Mouse (Mus musculus) layer of hippocampus, adult 2 months (tissue): Measurements from ENCODE around the gene Arhgap28. TPM values are rescaled to one million over a fixed set of nuclear protein-coding genes. Genes with fewer than 3 reads are reported as not detected.
A peak's percentile ranks its signal among the peaks of the same experiment; 100 is the strongest.
"Not testable (repeated sequence)": the region's sequence is repeated elsewhere in the genome, so short reads cannot be mapped to it uniquely, and the experiment has no call there.

Source experiments
- DNase-seq, 2 experiments: peaks; one replicate each; pipeline ENCODE4 v3.0.0; 2022; ENCODE audit warnings: low spot score in 2 of 2
- H3K27ac ChIP-seq: fragments of 200-600 bp; 2 replicates; pipeline ENCODE4 v1.8.1; 2022
- H3K4me3 ChIP-seq: fragments of 200-600 bp; 2 replicates; pipeline ENCODE4 v1.8.1; 2022; ENCODE audit warnings: mild to moderate bottlenecking
- CTCF ChIP-seq: fragments of 200-600 bp; conservative IDR thresholded peaks from 2 replicates; pipeline ENCODE4 v1.8.1; 2022; ENCODE audit warnings: antibody characterized with exemption, mild to moderate bottlenecking, moderate library complexity
- total RNA-seq, 2 experiments: library from RNA; stranded (reverse); gene quantifications; 2 replicates each; pipeline ENCODE4 v1.2.3; 2021

The Arhgap28 gene
- total RNA-seq, 2 experiments from 2014 or later = 0.34 to 0.49 TPM

GRCm38 (mm10) chr17:67877599-67877998, 126.3 kb downstream of the Arhgap28 start:
- H3K4me3 ChIP-seq = no peak overlapping the region
- no peak for TF ChIP-seq CTCF
- DNase-seq = no peak
- H3K27ac ChIP-seq = no peak overlapping the region

- Histone ChIP-seq H3K27ac (no peak overlapping the region), H3K4me3 (no peak overlapping the region)
- peak; percentile 89 for TF ChIP-seq CTCF
- peak; percentile 42 to 84 for DNase-seq
Measured at GRCm38 (mm10) chr17:67869731-67870601, 134.0 kb downstream of the Arhgap28 start.

GRCm38 (mm10) chr17:67866541-67867241, 137.2 kb downstream of the Arhgap28 start:
- DNase-seq = no peak
- TF ChIP-seq CTCF = no peak
- no peak overlapping the region for H3K27ac ChIP-seq
- no peak overlapping the region for H3K4me3 ChIP-seq

- no peak for DNase-seq
- no peak for TF ChIP-seq CTCF
- no peak overlapping the region for H3K27ac ChIP-seq
- H3K4me3 ChIP-seq = no peak overlapping the region
Measured at GRCm38 (mm10) chr17:67866026-67866425, 137.9 kb downstream of the Arhgap28 start.

- TF ChIP-seq CTCF = no peak
- DNase-seq = no peak
- no peak overlapping the region for H3K4me3 ChIP-seq
- H3K27ac ChIP-seq = no peak overlapping the region
Measured at GRCm38 (mm10) chr17:67864912-67865311, 139.0 kb downstream of the Arhgap28 start.

GRCm38 (mm10) chr17:67864363-67864762, 139.6 kb downstream of the Arhgap28 start:
- DNase-seq = no peak
- TF ChIP-seq CTCF = no peak
- H3K27ac ChIP-seq = no peak overlapping the region
- H3K4me3 ChIP-seq = no peak overlapping the region

- no peak overlapping the region for H3K27ac ChIP-seq
Measured at GRCm38 (mm10) chr17:67861744-67862535, 142.0 kb downstream of the Arhgap28 start.

GRCm38 (mm10) chr17:67861080-67861630, 142.8 kb downstream of the Arhgap28 start:
- TF ChIP-seq CTCF = no peak
- no peak overlapping the region for H3K4me3 ChIP-seq
- no peak overlapping the region for H3K27ac ChIP-seq
- no peak for DNase-seq

More at GRCm38 (mm10) chr17:67861744-67862535, 142.0 kb downstream of the Arhgap28 start:
- peak; percentile 98 for TF ChIP-seq CTCF
- DNase-seq = peak; percentile 49 to 75
- H3K4me3 ChIP-seq = no peak overlapping the region

- not testable (repeated sequence) for DNase-seq, H3K4me3 ChIP-seq, H3K27ac ChIP-seq
Measured at GRCm38 (mm10) chr17:67841494-67841893, 162.4 kb downstream of the Arhgap28 start.

GRCm38 (mm10) chr17:67838948-67839347, 165.0 kb downstream of the Arhgap28 start:
- DNase-seq = no peak
- H3K4me3 ChIP-seq = no peak overlapping the region
- H3K27ac ChIP-seq = no peak overlapping the region
- no peak for TF ChIP-seq CTCF

GRCm38 (mm10) chr17:67837351-67838090, 166.4 kb downstream of the Arhgap28 start:
- DNase-seq = peak; percentile 61 to 80
- TF ChIP-seq CTCF = peak; percentile 91
- Histone ChIP-seq H3K4me3 (no peak overlapping the region), H3K27ac (no peak overlapping the region)

- DNase-seq = no peak
- Histone ChIP-seq H3K4me3 (no peak overlapping the region), H3K27ac (no peak overlapping the region)
- TF ChIP-seq CTCF = no peak
Measured at GRCm38 (mm10) chr17:67836146-67836895, 167.6 kb downstream of the Arhgap28 start.
